Mouse (Mus musculus): ENCODE results near the gene Tmed10. TPM values are rescaled to one million over a fixed set of nuclear protein-coding genes. Genes with fewer than 3 reads are reported as not detected.

Gene Tmed10
- polyA plus RNA-seq, 1 experiment from 2014 or later, result 247 TPM

DNA sequence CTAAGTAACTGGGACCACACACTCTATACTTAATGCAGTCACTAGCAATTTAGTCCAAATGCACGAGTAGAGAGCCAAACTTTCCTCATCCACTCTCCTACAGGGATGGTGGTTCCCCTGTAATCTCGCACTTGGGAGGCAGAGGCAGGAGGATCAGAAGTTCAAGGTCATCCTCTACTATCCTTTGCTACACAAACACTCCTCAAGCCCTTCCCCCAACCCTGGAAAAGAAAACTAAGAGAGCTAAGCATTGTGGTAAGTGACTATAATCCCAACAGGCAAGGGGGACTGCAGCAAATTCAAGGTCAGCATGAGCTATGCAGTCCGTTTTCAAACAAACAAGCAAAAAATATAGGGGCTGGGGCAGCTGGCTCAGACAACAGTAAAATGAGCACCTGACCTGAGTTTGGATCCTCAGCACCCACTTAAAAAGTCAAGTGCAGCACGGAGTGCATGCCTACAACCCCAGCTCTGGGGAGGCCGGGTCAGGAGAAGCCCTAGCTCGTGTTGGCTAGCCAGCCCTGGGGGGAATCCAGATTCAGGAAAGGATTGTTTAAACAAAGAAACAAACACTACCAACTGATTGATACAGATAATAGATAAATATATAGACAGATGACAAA, 6.1 kb downstream of the Tmed10 start:
- H3K4me2 ChIP-seq (replicated peaks), result no peak overlapping the region
- H3K4me1 ChIP-seq, result peaks cover 20% of the 10 kb centered on the region
- H3K27ac ChIP-seq, result no peak overlapping the region
- no peak overlapping the region for H3K9ac ChIP-seq
- WGBS, result 87% methylated on average over 6 of the region's 6 CpGs
- no peak overlapping the region for H3K4me3 ChIP-seq
- no peaks in the 10 kb centered on the region; the same call in 1 of the 2 replicates for H3K36me3 ChIP-seq
- no peak for ATAC-seq (ENCODE audit: low FRiP score)
- no peaks in the 10 kb centered on the region for H3K9me3 ChIP-seq (replicated peaks)
- no peaks in the 10 kb centered on the region for H3K27me3 ChIP-seq

DNA sequence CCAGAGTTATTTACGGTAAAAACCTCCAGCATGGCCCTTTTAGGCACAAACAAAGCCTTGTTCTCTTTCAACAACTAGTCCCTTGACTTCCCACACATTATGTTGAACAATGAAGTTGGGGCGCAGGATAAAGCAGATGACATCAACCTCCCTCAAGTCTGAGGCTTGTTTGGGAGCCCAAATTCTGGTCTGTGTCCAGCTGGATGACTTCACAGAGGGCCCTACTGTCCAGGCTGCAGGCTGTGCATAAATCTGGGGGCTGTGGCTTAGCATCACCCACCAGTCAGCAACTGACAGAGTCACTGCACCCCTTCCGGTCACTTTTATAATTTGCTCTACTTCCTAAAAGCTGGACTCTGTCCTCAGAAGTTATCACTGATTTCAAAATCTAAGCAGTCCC, 8.4 kb downstream of the Tmed10 start:
- peaks cover 5% of the 10 kb centered on the region; the same call in 1 of the 2 replicates for H3K36me3 ChIP-seq
- H3K4me1 ChIP-seq, result peaks cover 7% of the 10 kb centered on the region; the same call in 1 of the 2 replicates
- H3K9ac ChIP-seq, result no peak overlapping the region
- no peak for ATAC-seq (ENCODE audit: low FRiP score)
- WGBS, result 87% methylated on average over 3 of the region's 3 CpGs
- no peak overlapping the region for H3K27ac ChIP-seq
- no peak overlapping the region for H3K4me2 ChIP-seq (replicated peaks)
- no peaks in the 10 kb centered on the region for H3K27me3 ChIP-seq
- no peaks in the 10 kb centered on the region for H3K9me3 ChIP-seq (replicated peaks)
- no peak overlapping the region for H3K4me3 ChIP-seq

DNA sequence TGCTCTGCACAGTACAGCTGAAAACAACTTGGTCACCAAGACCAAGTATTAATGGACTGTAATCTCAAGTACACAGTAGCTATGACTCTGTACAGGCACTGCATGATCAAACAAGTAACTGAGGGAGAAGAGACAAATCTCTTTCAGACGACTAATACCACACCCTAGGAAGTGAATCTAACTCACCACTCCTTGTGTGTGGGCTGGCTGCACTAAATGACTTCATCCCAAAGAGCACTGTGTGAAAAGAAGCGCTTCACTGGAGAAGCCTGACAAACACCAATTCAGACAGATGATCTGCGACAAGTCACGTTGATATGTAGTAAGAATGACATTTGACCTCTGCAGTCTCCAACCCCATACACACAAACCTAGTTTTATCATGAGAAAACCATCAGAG, 12.1 kb downstream of the Tmed10 start:
- H3K4me1 ChIP-seq, result peaks cover 7% of the 10 kb centered on the region; the same call in 1 of the 2 replicates
- no peak overlapping the region for H3K9ac ChIP-seq
- WGBS, result 83% methylated on average over 4 of the region's 4 CpGs
- no peak overlapping the region for H3K4me3 ChIP-seq
- ATAC-seq (ENCODE audit: low FRiP score), result no peak
- H3K27ac ChIP-seq, result no peak overlapping the region
- peaks cover 5% of the 10 kb centered on the region; the same call in 1 of the 2 replicates for H3K36me3 ChIP-seq
- no peaks in the 10 kb centered on the region for H3K27me3 ChIP-seq
- no peaks in the 10 kb centered on the region for H3K9me3 ChIP-seq (replicated peaks)
- no peak overlapping the region for H3K4me2 ChIP-seq (replicated peaks)

DNA sequence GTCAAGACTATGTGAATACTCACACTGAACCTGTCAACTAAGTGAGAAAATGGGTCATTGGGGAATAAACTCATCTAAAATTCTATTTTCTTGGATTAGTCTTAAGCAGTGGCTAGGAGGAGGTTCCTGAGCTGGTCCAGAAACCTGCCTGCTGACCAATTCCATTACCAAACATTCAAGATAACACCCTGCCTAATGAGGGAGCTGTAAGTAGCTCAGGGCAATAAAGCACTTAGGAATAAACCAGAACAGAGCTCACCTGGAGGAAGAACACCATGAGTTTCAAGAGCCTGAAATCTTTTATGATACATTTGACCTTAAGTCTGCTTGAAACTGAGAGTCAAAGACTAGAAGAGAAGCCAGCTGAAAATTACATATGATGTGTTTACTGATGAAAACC, 13.1 kb downstream of the Tmed10 start:
- peaks cover 4% of the 10 kb centered on the region; the same call in 1 of the 2 replicates for H3K4me1 ChIP-seq
- H3K9ac ChIP-seq, result no peak overlapping the region
- H3K27ac ChIP-seq, result no peak overlapping the region
- H3K9me3 ChIP-seq (replicated peaks), result no peaks in the 10 kb centered on the region
- no peaks in the 10 kb centered on the region for H3K27me3 ChIP-seq
- ATAC-seq (ENCODE audit: low FRiP score), result no peak
- H3K4me3 ChIP-seq, result no peak overlapping the region
- H3K36me3 ChIP-seq, result peaks cover 5% of the 10 kb centered on the region; the same call in 1 of the 2 replicates
- no peak overlapping the region for H3K4me2 ChIP-seq (replicated peaks)

DNA sequence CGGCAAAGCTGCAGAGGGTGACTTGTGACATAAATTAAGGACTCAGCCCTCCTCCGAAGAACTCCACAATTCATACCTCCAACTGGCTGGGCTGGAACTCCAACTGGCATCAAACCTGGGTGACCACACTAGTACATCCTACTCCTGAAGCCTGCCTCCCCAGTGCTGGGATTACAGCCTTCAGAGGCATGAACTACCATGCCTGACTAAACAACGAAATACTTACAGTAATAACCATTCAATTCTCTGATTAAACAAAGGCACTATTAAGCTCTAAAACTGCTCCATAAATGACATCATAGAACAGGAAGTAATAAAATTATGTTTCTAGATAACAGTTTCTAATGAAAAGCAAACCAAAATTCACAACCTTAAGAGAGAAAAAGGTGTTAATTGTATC, 13.5 kb downstream of the Tmed10 start:
- Histone ChIP-seq H3K36me3 (peaks cover 5% of the 10 kb centered on the region; the same call in 1 of the 2 replicates), H3K27me3 (no peaks in the 10 kb centered on the region), H3K4me3 (no peak overlapping the region), H3K4me1 (0 out of 2 replicates have a peak, but pooled peaks cover under 1% of the 10 kb centered on the region), H3K9me3 (replicated peaks) (no peaks in the 10 kb centered on the region), H3K4me2 (replicated peaks) (no peak overlapping the region), H3K27ac (no peak overlapping the region), H3K9ac (no peak overlapping the region)
- 86% methylated on average over 3 of the region's 3 CpGs for WGBS
- ATAC-seq (ENCODE audit: low FRiP score), result no peak

DNA sequence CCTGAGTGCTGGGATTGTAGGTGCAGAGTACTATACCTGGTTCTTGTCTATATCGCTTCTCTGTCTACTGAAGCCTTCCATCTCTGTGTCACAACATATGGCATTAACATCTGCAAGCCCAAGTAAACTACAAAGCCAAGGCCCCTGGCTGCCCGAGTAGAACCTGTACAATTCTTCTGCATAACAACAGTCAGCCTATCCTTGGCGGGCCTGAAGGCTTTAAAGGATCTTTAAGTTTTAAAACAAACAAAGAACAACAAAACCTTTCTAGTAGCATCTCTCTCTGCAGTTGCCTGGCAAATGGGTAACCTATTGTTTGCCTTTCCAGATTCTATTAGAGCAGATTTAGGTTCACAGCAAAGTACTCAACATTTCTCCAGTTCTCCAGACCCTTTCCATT, 20.6 kb downstream of the Tmed10 start:
- H3K27ac ChIP-seq, result no peak overlapping the region
- H3K36me3 ChIP-seq, result peaks cover 27% of the 10 kb centered on the region
- H3K9ac ChIP-seq, result no peak overlapping the region
- no peak overlapping the region for H3K4me2 ChIP-seq (replicated peaks)
- H3K4me1 ChIP-seq, result peaks cover 9% of the 10 kb centered on the region
- H3K4me3 ChIP-seq, result no peak overlapping the region
- no peaks in the 10 kb centered on the region for H3K9me3 ChIP-seq (replicated peaks)
- WGBS, result 85% methylated on average over 3 of the region's 3 CpGs
- ATAC-seq (ENCODE audit: low FRiP score), result no peak
- H3K27me3 ChIP-seq, result no peaks in the 10 kb centered on the region

DNA sequence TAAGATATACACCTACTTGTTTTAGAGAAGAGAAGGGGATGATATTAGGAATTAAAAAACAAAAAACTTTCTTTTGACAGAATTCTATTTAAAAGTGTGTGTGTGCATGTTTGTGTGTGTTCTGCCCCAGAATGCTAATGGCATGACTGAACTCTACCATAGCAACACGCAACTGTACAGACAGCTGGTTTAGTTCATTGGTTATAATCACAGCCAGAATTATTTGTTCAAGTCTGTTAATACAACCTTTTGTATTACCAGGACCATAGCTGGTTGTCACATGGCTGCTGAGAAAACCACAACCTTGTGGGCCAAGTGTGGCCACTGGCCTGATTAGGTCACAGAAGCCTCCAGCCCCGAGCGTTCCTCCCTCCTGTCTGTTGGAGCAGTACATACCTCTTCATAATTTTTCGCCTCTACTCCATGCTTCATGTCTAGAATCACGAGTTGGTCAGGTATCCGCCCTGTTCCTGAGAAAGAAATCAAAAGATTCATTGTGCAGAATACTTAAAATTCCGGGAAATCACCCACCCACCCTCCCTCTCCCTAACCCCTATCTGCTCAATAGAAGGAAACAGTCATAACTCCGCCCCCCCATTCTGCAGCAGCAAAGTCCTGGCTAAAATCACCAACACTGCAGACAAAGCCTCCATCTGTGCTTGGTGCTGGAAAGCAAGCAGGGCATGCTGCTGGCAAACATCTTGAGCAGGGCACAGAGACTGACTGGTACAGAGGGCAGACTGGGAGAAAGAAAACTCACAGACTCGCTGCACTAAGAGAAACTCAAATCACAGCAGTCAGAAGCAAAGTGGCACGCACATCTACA, 24.0 kb downstream of the Tmed10 start:
- WGBS, result 73% methylated on average over 10 of the region's 10 CpGs
- peak; percentile 60 for ATAC-seq (ENCODE audit: low FRiP score)
- Histone ChIP-seq H3K27ac (peak overlapping the region; percentile 66), H3K4me1 (peaks cover 9% of the 10 kb centered on the region), H3K36me3 (peaks cover 37% of the 10 kb centered on the region), H3K27me3 (no peaks in the 10 kb centered on the region), H3K9ac (no peak overlapping the region), H3K9me3 (replicated peaks) (no peaks in the 10 kb centered on the region), H3K4me2 (replicated peaks) (0 out of 2 replicates have a peak overlapping the region, but pooled peaks have one; percentile 3), H3K4me3 (no peak overlapping the region)

DNA sequence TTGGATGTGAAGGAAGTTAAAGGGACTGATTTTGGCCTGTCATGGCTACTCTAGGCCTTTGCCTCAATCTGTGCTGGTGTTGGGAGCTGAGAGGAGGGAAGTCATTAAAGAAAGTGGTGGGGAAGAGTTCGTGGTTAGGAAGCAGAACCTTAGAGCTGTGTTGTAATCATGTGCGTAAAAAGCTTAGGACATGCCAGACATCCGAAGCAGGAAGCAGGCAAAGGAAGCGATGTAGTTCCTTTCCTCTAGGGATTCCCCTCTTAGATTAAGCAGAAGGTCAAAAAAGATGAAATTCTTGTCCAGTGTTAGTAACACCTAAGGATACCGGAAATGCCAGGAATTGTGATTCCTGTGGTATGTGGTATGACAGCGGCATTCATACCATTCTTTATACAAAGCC, 26.3 kb downstream of the Tmed10 start:
- no peaks in the 10 kb centered on the region for H3K9me3 ChIP-seq (replicated peaks)
- no peak overlapping the region for H3K4me3 ChIP-seq
- H3K27ac ChIP-seq, result no peak overlapping the region
- H3K27me3 ChIP-seq, result no peaks in the 10 kb centered on the region
- H3K9ac ChIP-seq, result no peak overlapping the region
- H3K4me1 ChIP-seq, result peaks cover 9% of the 10 kb centered on the region
- no peak overlapping the region for H3K4me2 ChIP-seq (replicated peaks)
- ATAC-seq (ENCODE audit: low FRiP score), result no peak
- H3K36me3 ChIP-seq, result peaks cover 33% of the 10 kb centered on the region
- 88% methylated on average over 6 of the region's 6 CpGs for WGBS

DNA sequence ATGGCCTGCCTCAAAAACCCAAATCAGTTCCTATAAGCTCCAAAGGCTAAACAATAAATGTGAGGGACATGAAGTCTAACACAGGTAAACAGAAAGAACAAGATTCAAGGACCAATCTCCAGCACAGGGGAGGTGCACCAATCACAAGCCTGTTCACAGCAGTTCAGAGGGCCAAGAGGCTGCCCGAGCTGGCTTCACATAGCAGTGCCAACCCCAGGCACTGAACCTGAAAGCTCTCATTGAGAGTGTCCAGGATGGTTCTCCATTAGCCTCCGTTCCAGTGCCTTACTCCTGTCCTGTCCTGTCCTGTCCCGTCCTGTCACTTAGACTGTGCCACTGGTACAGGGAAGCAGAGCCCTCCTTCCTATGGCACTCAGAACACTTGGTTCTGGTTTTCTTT, 27.5 kb downstream of the Tmed10 start:
- H3K4me1 ChIP-seq, result peaks cover 9% of the 10 kb centered on the region
- H3K4me3 ChIP-seq, result no peak overlapping the region
- 81% methylated on average over 3 of the region's 3 CpGs for WGBS
- H3K27ac ChIP-seq, result no peak overlapping the region
- no peak overlapping the region for H3K4me2 ChIP-seq (replicated peaks)
- H3K9me3 ChIP-seq (replicated peaks), result no peaks in the 10 kb centered on the region
- no peaks in the 10 kb centered on the region for H3K27me3 ChIP-seq
- peaks cover 35% of the 10 kb centered on the region for H3K36me3 ChIP-seq
- no peak for ATAC-seq (ENCODE audit: low FRiP score)
- no peak overlapping the region for H3K9ac ChIP-seq

DNA sequence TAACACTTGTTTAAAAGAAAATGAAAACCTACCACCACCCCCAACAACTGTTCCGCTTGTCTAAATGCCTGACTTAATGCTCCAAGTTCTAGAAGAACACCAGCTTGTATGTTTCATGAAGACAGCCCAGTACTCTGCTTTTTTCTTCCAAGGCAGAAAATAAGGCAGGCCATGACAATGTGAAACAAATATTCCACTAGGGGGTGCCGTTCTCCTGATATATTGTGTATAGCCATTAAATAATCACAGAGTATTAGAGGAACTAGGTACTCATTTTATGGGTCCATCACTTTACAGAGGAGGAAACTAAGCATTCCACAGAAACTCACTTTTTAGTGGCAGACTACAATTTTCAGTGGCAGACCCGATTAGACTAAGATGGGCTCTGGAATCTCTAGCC, 28.3 kb downstream of the Tmed10 start:
- 57% methylated on average over 3 of the region's 3 CpGs for WGBS
- peaks cover 37% of the 10 kb centered on the region for H3K36me3 ChIP-seq
- no peak overlapping the region for H3K4me3 ChIP-seq
- no peak overlapping the region for H3K9ac ChIP-seq
- H3K4me2 ChIP-seq (replicated peaks), result no peak overlapping the region
- H3K9me3 ChIP-seq (replicated peaks), result no peaks in the 10 kb centered on the region
- peaks cover 5% of the 10 kb centered on the region; the same call in 1 of the 2 replicates for H3K4me1 ChIP-seq
- ATAC-seq (ENCODE audit: low FRiP score), result peak; percentile 44; the same call in 1 of the 2 replicates
- no peak overlapping the region for H3K27ac ChIP-seq
- no peaks in the 10 kb centered on the region for H3K27me3 ChIP-seq

DNA sequence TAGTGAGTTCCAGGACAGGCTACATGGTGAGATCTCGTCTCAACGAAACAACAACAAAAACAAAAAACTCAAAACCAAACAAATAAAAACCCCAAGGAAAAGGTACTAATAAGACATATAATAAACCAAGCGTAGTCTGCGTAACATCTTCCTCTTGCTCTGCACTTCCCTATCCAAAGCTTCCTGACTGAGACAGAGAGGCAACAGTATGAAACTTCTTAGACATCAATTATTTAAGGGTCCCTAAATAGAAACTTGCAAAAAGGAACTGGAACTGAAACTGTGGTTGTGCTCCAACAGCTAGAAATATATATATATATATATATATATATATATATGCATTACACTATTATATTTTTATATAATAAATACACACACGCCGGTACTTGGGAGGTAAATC, 29.1 kb downstream of the Tmed10 start:
- 98% methylated on average over 6 of the region's 6 CpGs for whole genome bisulfite sequencing

DNA sequence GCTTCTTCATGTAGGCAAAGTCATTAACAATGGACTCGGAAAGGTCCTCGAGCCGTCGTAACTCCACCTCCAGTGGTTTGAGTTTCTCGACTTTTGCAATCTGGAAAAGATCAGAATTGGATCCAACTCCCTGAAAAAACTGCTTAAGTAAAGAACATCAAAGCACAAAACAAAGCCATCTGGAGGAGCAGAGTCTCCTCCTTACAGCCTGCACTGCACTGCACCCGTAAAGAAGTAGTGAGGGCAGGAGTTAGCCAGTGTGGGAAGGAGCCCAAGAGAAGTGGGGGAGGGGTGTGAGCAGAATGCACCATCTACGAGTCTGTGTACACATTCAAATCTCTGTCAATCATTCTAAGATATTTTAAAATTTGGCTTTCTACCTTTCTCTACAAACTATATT, 30.4 kb downstream of the Tmed10 start:
- H3K36me3 ChIP-seq, result peaks cover 27% of the 10 kb centered on the region
- no peak overlapping the region for H3K4me2 ChIP-seq (replicated peaks)
- 78% methylated on average over 7 of the region's 7 CpGs for WGBS
- peaks cover 9% of the 10 kb centered on the region for H3K4me1 ChIP-seq
- no peaks in the 10 kb centered on the region for H3K9me3 ChIP-seq (replicated peaks)
- H3K4me3 ChIP-seq, result no peak overlapping the region
- H3K27me3 ChIP-seq, result no peaks in the 10 kb centered on the region
- no peak overlapping the region for H3K9ac ChIP-seq
- no peak for ATAC-seq (ENCODE audit: low FRiP score)
- H3K27ac ChIP-seq, result no peak overlapping the region

More for the DNA sequence above, 29.1 kb downstream of the Tmed10 start:
- no peak for ATAC-seq (ENCODE audit: low FRiP score)
- no peak overlapping the region for H3K4me3 ChIP-seq
- no peak overlapping the region for H3K27ac ChIP-seq
- H3K9ac ChIP-seq, result no peak overlapping the region
- H3K9me3 ChIP-seq (replicated peaks), result no peaks in the 10 kb centered on the region
- peaks cover 2% of the 10 kb centered on the region; the same call in 1 of the 2 replicates for H3K4me1 ChIP-seq
- no peaks in the 10 kb centered on the region for H3K27me3 ChIP-seq
- H3K4me2 ChIP-seq (replicated peaks), result no peak overlapping the region
- peaks cover 34% of the 10 kb centered on the region for H3K36me3 ChIP-seq
